Mouse (Mus musculus) heart, adult 2 months (tissue): ENCODE results near the gene Plxna4. TPM values are rescaled to one million over a fixed set of nuclear protein-coding genes. Genes with fewer than 3 reads are reported as not detected.
A peak's percentile ranks its signal among the peaks of the same experiment; 100 is the strongest.

ENCODE experiments used
- DNase-seq, 2 experiments: peaks; one replicate each; pipeline ENCODE4 v3.0.0; 2021
- H3K27ac ChIP-seq: fragments of 200-600 bp; 2 replicates; pipeline ENCODE4 v1.8.1; 2022
- H3K27me3 ChIP-seq: fragments of 200-500 bp; 2 replicates; pipeline ENCODE4 v1.6.1; 2012; ENCODE audit warnings: mild to moderate bottlenecking, low read length, inconsistent platforms, mixed read lengths; ENCODE audit not compliant: control insufficient read depth, insufficient read depth
- H3K36me3 ChIP-seq: fragments of 200-500 bp; 2 replicates; pipeline ENCODE4 v1.6.1; 2012; ENCODE audit warnings: low read length, inconsistent platforms; ENCODE audit not compliant: control insufficient read depth, insufficient read depth
- H3K4me1 ChIP-seq: fragments of 200-500 bp; 2 replicates; pipeline ENCODE4 v1.6.1; 2011; ENCODE audit warnings: low read length; ENCODE audit not compliant: control insufficient read depth, insufficient read depth
- H3K4me3 ChIP-seq: fragments of 200-600 bp; 2 replicates; pipeline ENCODE4 v1.8.1; 2022
- H3K79me2 ChIP-seq: fragments of 200-500 bp; replicated peaks from 2 replicates; pipeline ENCODE4 v1.6.1; 2012; ENCODE audit warnings: mild to moderate bottlenecking, inconsistent platforms, low read length, moderate library complexity, mixed read lengths; ENCODE audit not compliant: control insufficient read depth, insufficient read depth
- H3K9ac ChIP-seq: fragments of 200-500 bp; 2 replicates; pipeline ENCODE4 v1.6.1; 2012; ENCODE audit warnings: low read depth, mild to moderate bottlenecking, control low read depth, inconsistent platforms, low read length, mixed read lengths
- CTCF ChIP-seq: fragments of 200-600 bp; IDR thresholded peaks from 2 replicates; pipeline ENCODE4 v1.8.1; 2022; ENCODE audit warnings: antibody characterized with exemption, mild to moderate bottlenecking, moderate library complexity
- EP300 ChIP-seq: fragments of 200-500 bp; IDR thresholded peaks from 2 replicates; pipeline ENCODE4 v1.6.1; 2011; ENCODE audit warnings: low read depth, low read length, control low read depth; ENCODE audit not compliant: insufficient read depth
- POLR2A ChIP-seq: fragments of 200-500 bp; IDR thresholded peaks from 2 replicates; pipeline ENCODE4 v1.6.1; 2011; ENCODE audit warnings: mild to moderate bottlenecking, low read depth, low read length, control low read depth; ENCODE audit not compliant: insufficient read depth
- WGBS: fragments of 180-500 bp; shearing (Covaris S2); methylation state at CpG from one replicate; pipeline ENCODE4 v1.1.7; 2018; 5-methylcytosine and 5-hydroxymethylcytosine counted together
- intact Hi-C: fragments of 180-260 bp; cut with DNase I; formaldehyde crosslinking; loops from one replicate; pipeline ENCODE4 v1.15.1; 2025
- polyA plus RNA-seq: library from polyadenylated mRNA; depleted of rRNA; stranded (reverse); fragments of >200 nt; gene quantifications from 2 replicates; pipeline ENCODE4 v1.2.3, GENCODE M21; 2012
- total RNA-seq, 2 experiments: library from RNA; stranded (reverse); gene quantifications; 2 replicates each; pipeline ENCODE4 v1.2.3; 2021

Plxna4 gene
- total and polyA plus RNA-seq, 3 experiments, result 3.7 to 14.1 (median 11.7) TPM

DNA sequence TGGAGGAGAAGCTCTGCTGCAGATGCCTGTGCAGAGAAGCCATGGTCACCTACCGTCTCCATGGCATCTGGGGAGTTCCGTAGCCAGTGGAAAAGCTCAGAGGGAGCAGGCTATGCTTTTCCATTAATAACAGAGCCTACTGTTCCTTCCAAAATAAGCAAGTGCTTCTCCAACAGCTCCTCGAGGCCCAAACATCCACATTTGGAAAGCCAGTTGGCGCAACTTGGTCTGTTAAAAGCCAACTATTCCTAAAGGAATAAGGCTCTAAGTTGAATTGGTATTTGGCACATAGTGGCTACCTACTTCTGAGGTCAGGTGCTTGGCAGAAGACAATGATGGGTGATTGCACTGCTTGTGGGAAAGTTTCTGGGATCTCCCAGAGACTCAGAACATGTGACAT lies 437.2 kb downstream of the Plxna4 start:
- peak in 1 of 2 experiments; percentile 27 for DNase-seq
- Histone ChIP-seq H3K36me3 (no peaks in the 10 kb centered on the region), H3K27ac (no peak overlapping the region), H3K79me2 (no peaks in the 10 kb centered on the region), H3K4me3 (no peak overlapping the region), H3K9ac (no peak overlapping the region), H3K27me3 (no peaks in the 10 kb centered on the region), H3K4me1 (peaks cover 2% of the 10 kb centered on the region; the same call in 1 of the 2 replicates)
- intact Hi-C loops, result no loop called here
- 75% methylated on average over 4 of the region's 4 CpGs for WGBS
- TF ChIP-seq EP300 (no peak), CTCF (no peak), POLR2A (no peak)

DNA sequence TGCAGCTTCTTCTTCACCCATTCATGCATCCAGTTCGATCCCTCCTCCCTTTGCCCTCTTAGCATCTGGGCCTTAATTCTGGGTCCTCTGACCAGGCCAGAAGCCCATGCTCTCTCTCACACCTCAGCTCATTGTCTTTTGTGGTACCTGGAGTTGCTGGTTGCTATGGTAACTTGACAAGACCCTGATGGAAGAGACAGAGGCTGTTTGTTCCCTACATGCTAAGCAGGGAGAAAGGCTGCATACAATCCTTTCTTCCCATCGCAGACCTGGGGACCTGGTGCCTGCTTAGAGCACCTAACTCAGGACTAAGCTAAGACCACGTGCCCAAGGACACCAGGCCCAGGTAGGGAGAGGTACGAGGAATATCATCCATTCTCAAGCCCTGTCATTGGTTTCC lies 443.2 kb downstream of the Plxna4 start:
- no peak overlapping the region for H3K27ac ChIP-seq
- no peaks in the 10 kb centered on the region for H3K4me1 ChIP-seq
- H3K27me3 ChIP-seq, result no peaks in the 10 kb centered on the region
- no peak overlapping the region for H3K9ac ChIP-seq
- TF ChIP-seq POLR2A (no peak), EP300 (no peak), CTCF (no peak)
- intact Hi-C loops, result no loop called here
- H3K36me3 ChIP-seq, result no peaks in the 10 kb centered on the region
- DNase-seq, result no peak
- H3K79me2 ChIP-seq, result no peaks in the 10 kb centered on the region
- H3K4me3 ChIP-seq, result no peak overlapping the region
- WGBS, result 82% methylated on average over 4 of the region's 4 CpGs

DNA sequence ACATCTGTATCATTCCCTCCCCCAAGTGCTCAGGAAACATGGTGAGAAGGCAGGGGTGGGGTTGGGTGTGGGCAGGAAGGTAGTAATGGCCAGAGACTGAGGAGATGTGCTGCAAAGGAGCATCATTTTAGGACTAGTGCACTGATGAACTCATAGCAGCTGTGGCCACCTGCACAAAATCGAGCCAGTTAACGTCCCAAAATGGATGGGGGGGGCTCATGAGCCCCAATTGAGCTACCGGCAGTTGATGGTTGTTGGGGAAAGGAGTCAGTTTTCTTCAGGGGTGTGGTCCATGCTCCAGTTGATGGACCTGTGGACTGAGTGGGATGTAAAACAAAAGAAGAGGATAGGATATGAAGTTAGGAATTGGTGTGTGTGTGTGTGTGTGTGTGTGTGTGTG lies 448.5 kb downstream of the Plxna4 start:
- TF ChIP-seq POLR2A (no peak), EP300 (no peak)
- no peak overlapping the region for H3K4me3 ChIP-seq
- intact Hi-C loops, result no loop called here
- H3K9ac ChIP-seq, result no peak overlapping the region
- no peaks in the 10 kb centered on the region for H3K27me3 ChIP-seq
- no peaks in the 10 kb centered on the region for H3K4me1 ChIP-seq
- H3K27ac ChIP-seq, result no peak overlapping the region
- no peak for DNase-seq
- no peaks in the 10 kb centered on the region for H3K36me3 ChIP-seq
- WGBS, result 81% methylated on average over 3 of the region's 3 CpGs
- no peaks in the 10 kb centered on the region for H3K79me2 ChIP-seq

DNA sequence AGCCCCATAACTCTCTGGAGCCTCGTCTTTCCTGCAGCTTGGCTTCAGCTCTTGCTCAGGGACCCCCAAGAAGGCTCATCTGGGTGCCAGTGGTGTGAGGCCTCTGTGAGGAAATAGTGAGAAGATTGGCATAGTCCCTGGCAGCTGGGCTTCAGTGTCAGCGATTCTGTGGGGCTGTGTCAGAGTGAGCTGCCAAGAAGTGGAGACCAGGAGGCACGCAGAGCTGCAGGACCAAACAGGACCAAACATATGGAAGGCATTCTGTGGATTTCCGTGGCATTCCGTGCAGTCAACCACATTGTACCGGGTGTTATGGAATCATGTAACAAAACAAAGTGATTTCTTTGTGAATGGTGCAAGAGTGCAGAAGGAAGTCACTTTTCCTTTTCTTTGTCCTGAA lies 461.1 kb downstream of the Plxna4 start:
- Histone ChIP-seq H3K9ac (no peak overlapping the region), H3K79me2 (no peaks in the 10 kb centered on the region), H3K4me3 (no peak overlapping the region), H3K36me3 (no peaks in the 10 kb centered on the region), H3K27ac (no peak overlapping the region), H3K4me1 (no peaks in the 10 kb centered on the region), H3K27me3 (no peaks in the 10 kb centered on the region)
- DNase-seq, result no peak
- TF ChIP-seq POLR2A, result no peak
- 79% methylated on average over 6 of the region's 6 CpGs for WGBS
- intact Hi-C loops, result no loop called here

DNA sequence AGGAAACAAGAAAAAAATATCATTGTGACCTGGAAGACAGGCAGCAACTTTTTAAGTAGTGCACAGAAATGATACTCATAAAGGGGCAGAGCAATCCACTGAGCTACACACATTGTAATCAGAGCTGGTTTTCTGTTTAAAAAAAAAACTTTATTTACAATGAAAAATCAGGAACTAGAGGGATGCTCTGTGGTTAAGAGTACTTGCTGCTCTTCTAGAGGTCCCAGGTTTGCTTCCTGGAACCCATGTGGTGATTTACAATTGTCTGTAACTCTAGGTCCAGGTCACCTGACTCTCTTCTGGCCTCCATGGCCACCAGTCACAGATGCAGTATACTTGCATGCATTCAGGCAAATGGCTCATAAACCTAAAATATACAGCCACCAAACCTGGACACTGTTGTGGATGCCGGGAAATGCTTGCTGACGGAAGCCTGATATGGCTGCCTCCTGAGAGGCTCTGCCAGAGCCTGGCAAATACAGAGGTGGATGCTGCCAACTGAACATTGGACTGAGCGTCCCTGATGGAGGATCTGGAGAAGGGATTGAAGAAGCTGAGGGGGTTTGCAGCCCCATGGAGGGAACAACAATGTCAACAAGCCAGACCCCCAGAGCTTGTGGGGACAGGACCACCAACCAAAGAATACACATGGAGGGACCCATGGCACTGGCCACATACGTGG lies 465.3 kb downstream of the Plxna4 start:
- Histone ChIP-seq H3K4me3 (no peak overlapping the region), H3K27ac (no peak overlapping the region), H3K27me3 (no peaks in the 10 kb centered on the region), H3K4me1 (no peaks in the 10 kb centered on the region), H3K36me3 (no peaks in the 10 kb centered on the region), H3K79me2 (no peaks in the 10 kb centered on the region), H3K9ac (no peak overlapping the region)
- no peak for TF ChIP-seq EP300
- no peak for TF ChIP-seq CTCF
- TF ChIP-seq POLR2A, result no peak
- intact Hi-C loops, result no loop called here
- 55% methylated on average over 4 of the region's 4 CpGs for WGBS
- no peak for DNase-seq

DNA sequence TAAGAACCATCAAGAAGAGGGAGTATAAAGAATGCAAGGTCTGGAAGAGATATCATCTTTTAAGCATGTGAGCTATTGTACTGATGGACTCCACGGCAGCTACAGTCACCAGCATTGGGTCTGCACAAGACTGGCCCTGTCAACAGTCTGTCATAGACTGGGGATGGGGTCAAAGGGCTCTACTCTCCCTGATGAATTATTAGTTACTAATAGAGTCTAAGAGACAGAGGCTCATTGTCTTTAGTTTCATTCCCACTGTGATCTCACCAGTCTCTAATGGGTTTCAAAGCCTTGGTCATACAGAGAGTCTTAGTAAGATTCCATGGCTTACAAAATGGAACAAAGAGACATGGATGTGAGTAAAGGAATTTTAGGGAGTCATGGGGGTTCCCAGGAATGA lies 467.1 kb downstream of the Plxna4 start:
- WGBS, result 58% methylated on average over 1 of the region's 1 CpGs
- intact Hi-C loops, result no loop called here

More for the DNA sequence above, 467.1 kb downstream of the Plxna4 start:
- no peak for DNase-seq
- no peaks in the 10 kb centered on the region for H3K27me3 ChIP-seq
- no peak overlapping the region for H3K4me3 ChIP-seq
- H3K9ac ChIP-seq, result no peak overlapping the region
- TF ChIP-seq POLR2A (no peak), EP300 (no peak), CTCF (no peak)
- no peaks in the 10 kb centered on the region for H3K79me2 ChIP-seq
- H3K4me1 ChIP-seq, result no peaks in the 10 kb centered on the region
- H3K27ac ChIP-seq, result no peak overlapping the region
- no peaks in the 10 kb centered on the region for H3K36me3 ChIP-seq
